In genomic region chr9:29782697-29783096, GRCm38 (mm10) we compare ENCODE assay signal across 25 mouse cellular contexts.
"Had no signal": no experiment of that assay in that cellular context is flagged by ENCODE, and none has a peak within 500 bp of the region (broad histone marks: within the 10 kb centered on the region; RNA-seq: fewer than 3 reads in every experiment).

No protein-coding gene starts in this region.

- H3K4me1 ChIP-seq: hindbrain, embryonic 13.5 days; hindbrain, embryonic 15.5 days; limb, embryonic 10.5 days; limb, embryonic 12.5 days; liver, embryonic 13.5 days had no signal

- H3K27me3 ChIP-seq: heart, embryonic 12.5 days; hindbrain, embryonic 13.5 days; hindbrain, embryonic 15.5 days; intestine, embryonic 15.5 days; liver, embryonic 13.5 days had no signal

- ATAC-seq: inflammation-experienced regulatory T-cells, adult 6 months; intestine, embryonic 15.5 days; intestine, postnatal 0 days had no signal

- DNase-seq: gastrocnemius, adult 2 months; gastrocnemius, postnatal 10 days; gastrocnemius, postnatal 25 days; heart, adult 2 months; heart, postnatal 10 days; heart, postnatal 4 days; kidney, adult 18-20 months; kidney, adult 8-10 months; kidney, postnatal 10 days; kidney, postnatal 25 days; kidney, postnatal 4 days; liver; liver, embryonic 13.5 days had no signal

- H3K27ac ChIP-seq: gastrocnemius, adult 2 months; heart, adult 2 months; heart, embryonic 10.5 days; hindbrain, embryonic 13.5 days; hindbrain, embryonic 15.5 days; intestine, embryonic 15.5 days; layer of hippocampus, adult 2 months; left cerebral cortex, adult 2 months; limb, embryonic 10.5 days; limb, embryonic 12.5 days; liver, embryonic 13.5 days had no signal

- H3K4me3 ChIP-seq: gastrocnemius, adult 2 months; heart, adult 2 months; heart, embryonic 10.5 days; heart, embryonic 12.5 days; hindbrain, embryonic 13.5 days; hindbrain, embryonic 15.5 days; intestine, embryonic 15.5 days; layer of hippocampus, adult 2 months; left cerebral cortex, adult 2 months; limb, embryonic 10.5 days; limb, embryonic 12.5 days; liver, embryonic 13.5 days had no signal

- H3K9me3 ChIP-seq: heart, embryonic 10.5 days; heart, embryonic 12.5 days; hindbrain, embryonic 13.5 days; hindbrain, embryonic 15.5 days; intestine, embryonic 15.5 days; limb, embryonic 10.5 days; limb, embryonic 12.5 days; liver, embryonic 13.5 days had no signal

- H3K9ac ChIP-seq: heart, embryonic 12.5 days; hindbrain, embryonic 13.5 days; hindbrain, embryonic 15.5 days; intestine, embryonic 15.5 days; limb, embryonic 12.5 days; liver, embryonic 13.5 days had no signal

- H3K4me2 ChIP-seq: heart, embryonic 12.5 days; hindbrain, embryonic 13.5 days; hindbrain, embryonic 15.5 days; intestine, embryonic 15.5 days; limb, embryonic 12.5 days; liver, embryonic 11.5 days; liver, embryonic 13.5 days had no signal

- H3K36me3 ChIP-seq: heart, embryonic 10.5 days; heart, embryonic 12.5 days; hindbrain, embryonic 13.5 days; hindbrain, embryonic 15.5 days; intestine, embryonic 15.5 days; limb, embryonic 10.5 days; limb, embryonic 12.5 days; liver, embryonic 13.5 days had no signal
